Mouse (Mus musculus) liver, embryonic 16.5 days (tissue): ENCODE measurements at regions not wholly inside any gene's neighbourhood (a gene's known extent, or its start where the extent isn't known, plus 50 kb on each side); places are given as distances from the start of the nearest gene placed in this dataset.

Source experiments
- ATAC-seq: fragments of 200-750 bp; cut with Nextera tagmentation; 2 replicates; pipeline ENCODE4 v1.8.0; 2017; ENCODE audit warnings: low read depth, mild to moderate bottlenecking, moderate number of reproducible peaks, moderate library complexity
- H3K27ac ChIP-seq: fragments of 300-500 bp; sonication (generic); 2 replicates; pipeline ENCODE4 v1.5.1; 2014; ENCODE audit warnings: mild to moderate bottlenecking, low read length
- H3K27me3 ChIP-seq: fragments of 300-500 bp; sonication (generic); 2 replicates; pipeline ENCODE4 v1.6.1; 2014; ENCODE audit warnings: low read depth, low read length, mixed read lengths; ENCODE audit not compliant: control insufficient read depth, insufficient read depth
- H3K36me3 ChIP-seq: fragments of 300-500 bp; sonication (generic); 2 replicates; pipeline ENCODE4 v1.6.1; 2014; ENCODE audit warnings: mild to moderate bottlenecking; ENCODE audit not compliant: control insufficient read depth, insufficient read depth
- H3K4me1 ChIP-seq: fragments of 300-500 bp; sonication (generic); 2 replicates; pipeline ENCODE4 v1.6.1; 2014; ENCODE audit warnings: low read depth, low read length, mixed read lengths; ENCODE audit not compliant: control insufficient read depth
- H3K4me2 ChIP-seq: fragments of 300-500 bp; sonication (generic); 2 replicates; pipeline ENCODE4 v1.6.1; 2014; ENCODE audit warnings: low read depth, low read length, mixed read lengths
- H3K4me3 ChIP-seq: fragments of 300-500 bp; sonication (generic); 2 replicates; pipeline ENCODE4 v1.5.1; 2014; ENCODE audit warnings: low read depth, mild to moderate bottlenecking, low read length
- H3K9ac ChIP-seq: fragments of 300-500 bp; sonication (generic); 2 replicates; pipeline ENCODE4 v1.6.1; 2014; ENCODE audit warnings: low read depth, low read length
- H3K9me3 ChIP-seq: fragments of 300-500 bp; sonication (generic); replicated peaks from 2 replicates; pipeline ENCODE4 v1.6.1; 2016; ENCODE audit warnings: low read length; ENCODE audit not compliant: control insufficient read depth
- WGBS: fragments of 180-500 bp; shearing (Covaris S2); extraction: QIAGEN DNeasy Blood & Tissue Kit; methylation state at CpG from one replicate; pipeline ENCODE4 v1.1.7; 2014; ENCODE audit not compliant: insufficient replicate concordance; 5-methylcytosine and 5-hydroxymethylcytosine counted together

DNA sequence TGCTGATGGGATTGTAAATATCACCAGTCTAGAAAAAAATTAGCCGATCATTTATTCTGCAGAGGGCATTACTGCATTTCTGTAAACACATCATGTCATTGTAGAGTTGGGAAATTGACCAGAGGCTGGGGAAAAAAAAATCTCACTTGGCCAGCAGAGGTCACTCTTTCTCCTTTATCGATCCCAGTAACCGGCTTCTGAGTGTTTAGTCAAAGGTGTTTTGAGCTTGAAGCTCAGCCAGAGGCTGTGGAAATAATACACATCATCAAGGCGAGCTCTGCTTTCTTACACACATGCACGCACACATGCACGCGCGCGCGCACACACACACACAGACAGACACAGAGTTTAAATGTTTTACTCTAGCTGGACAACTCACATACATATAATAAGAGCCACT is 106.5 kb downstream of the Slc4a3 start:
- H3K4me3 ChIP-seq: no peak overlapping the region
- no peak overlapping the region for H3K4me2 ChIP-seq
- no peaks in the 10 kb centered on the region for H3K36me3 ChIP-seq
- no peak overlapping the region for H3K27ac ChIP-seq
- ATAC-seq: no peak
- H3K27me3 ChIP-seq: no peaks in the 10 kb centered on the region
- no peaks in the 10 kb centered on the region for H3K4me1 ChIP-seq
- 21% methylated on average over 10 of the region's 10 CpGs for WGBS
- no peak overlapping the region for H3K9ac ChIP-seq
- no peaks in the 10 kb centered on the region for H3K9me3 ChIP-seq

DNA sequence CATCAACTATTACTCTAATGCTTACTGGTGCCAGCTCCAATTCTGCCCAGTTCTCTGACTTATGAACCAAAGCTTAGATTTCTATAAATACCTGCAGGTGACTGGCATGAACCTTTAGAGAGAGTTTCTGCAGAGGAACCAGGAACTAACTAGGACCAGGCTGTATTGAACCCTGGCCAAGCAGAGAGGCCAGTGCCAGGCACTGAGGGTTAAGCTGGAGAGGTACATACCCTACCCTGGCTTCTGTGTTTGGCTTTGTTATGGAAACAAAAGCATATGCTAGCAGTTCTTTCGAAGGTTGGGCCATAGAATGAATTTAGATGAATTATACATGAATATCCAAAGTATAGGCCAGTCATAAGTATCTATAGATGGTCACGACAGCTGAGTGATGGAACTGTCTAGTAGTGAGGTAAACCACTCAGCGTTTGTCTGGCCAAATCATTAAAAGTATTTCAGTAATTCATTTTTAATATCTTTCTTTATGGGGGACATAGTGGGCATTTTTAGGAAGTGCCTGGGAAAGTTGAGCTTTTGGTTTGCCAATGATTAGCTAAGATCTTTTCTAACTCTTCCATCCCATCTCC is 107.0 kb downstream of the Slc4a3 start:
- 46% methylated on average over 3 of the region's 3 CpGs for WGBS
- H3K4me3 ChIP-seq: no peak overlapping the region
- no peak overlapping the region for H3K4me2 ChIP-seq
- no peak overlapping the region for H3K27ac ChIP-seq
- no peak overlapping the region for H3K9ac ChIP-seq
- H3K27me3 ChIP-seq: no peaks in the 10 kb centered on the region
- no peaks in the 10 kb centered on the region for H3K9me3 ChIP-seq
- H3K4me1 ChIP-seq: no peaks in the 10 kb centered on the region
- no peak for ATAC-seq
- no peaks in the 10 kb centered on the region for H3K36me3 ChIP-seq

DNA sequence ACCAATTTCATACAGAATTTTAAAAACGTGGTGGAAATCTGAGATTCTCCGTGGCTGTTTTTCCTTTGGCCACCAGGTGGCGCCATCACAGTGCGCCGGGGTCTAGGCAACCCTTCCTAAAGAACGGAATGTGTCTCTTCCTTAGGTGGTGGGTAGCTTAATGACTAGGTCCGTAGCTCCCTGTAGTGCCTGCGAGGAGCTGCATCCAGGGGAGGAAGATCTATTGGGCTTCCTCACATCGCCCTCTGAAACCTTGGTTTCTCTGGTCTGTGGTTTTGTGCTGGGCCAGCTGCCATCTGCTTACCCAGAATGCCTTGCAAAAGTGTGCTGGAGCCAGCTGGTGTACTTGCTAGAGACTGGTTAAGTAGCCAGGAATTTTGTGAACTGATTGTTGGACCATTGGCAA is 107.6 kb downstream of the Slc4a3 start:
- no peak for ATAC-seq
- Histone ChIP-seq H3K4me1 (no peaks in the 10 kb centered on the region), H3K27me3 (no peaks in the 10 kb centered on the region), H3K4me3 (no peak overlapping the region), H3K9ac (no peak overlapping the region), H3K27ac (no peak overlapping the region), H3K36me3 (no peaks in the 10 kb centered on the region), H3K4me2 (no peak overlapping the region), H3K9me3 (no peaks in the 10 kb centered on the region)
- WGBS: 4% methylated on average over 9 of the region's 9 CpGs

DNA sequence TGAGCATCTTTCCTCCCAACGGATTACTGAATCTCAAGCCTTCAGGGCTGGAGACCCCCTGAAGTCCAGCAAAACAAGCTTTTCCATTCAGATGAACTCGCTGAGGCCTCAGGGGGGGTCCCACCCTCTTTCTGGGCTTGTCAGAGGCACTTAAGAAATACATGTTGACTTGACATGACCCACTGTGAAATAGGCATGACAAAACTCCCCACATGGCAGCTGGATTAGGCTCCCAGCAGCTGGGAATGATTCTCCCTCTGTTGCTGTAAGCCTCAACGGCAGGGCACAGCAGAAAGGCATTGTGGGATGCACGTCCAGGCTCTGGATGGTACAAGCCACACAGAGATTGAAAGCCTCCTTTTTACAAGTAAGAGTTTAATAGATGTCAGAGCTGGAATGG is 110.5 kb downstream of the Slc4a3 start:
- ATAC-seq: no peak
- no peaks in the 10 kb centered on the region for H3K27me3 ChIP-seq
- H3K9ac ChIP-seq: no peak overlapping the region
- no peaks in the 10 kb centered on the region for H3K4me1 ChIP-seq
- H3K9me3 ChIP-seq: no peaks in the 10 kb centered on the region
- 64% methylated on average over 4 of the region's 4 CpGs for WGBS
- no peak overlapping the region for H3K27ac ChIP-seq
- no peak overlapping the region for H3K4me2 ChIP-seq
- no peak overlapping the region for H3K4me3 ChIP-seq
- H3K36me3 ChIP-seq: no peaks in the 10 kb centered on the region

DNA sequence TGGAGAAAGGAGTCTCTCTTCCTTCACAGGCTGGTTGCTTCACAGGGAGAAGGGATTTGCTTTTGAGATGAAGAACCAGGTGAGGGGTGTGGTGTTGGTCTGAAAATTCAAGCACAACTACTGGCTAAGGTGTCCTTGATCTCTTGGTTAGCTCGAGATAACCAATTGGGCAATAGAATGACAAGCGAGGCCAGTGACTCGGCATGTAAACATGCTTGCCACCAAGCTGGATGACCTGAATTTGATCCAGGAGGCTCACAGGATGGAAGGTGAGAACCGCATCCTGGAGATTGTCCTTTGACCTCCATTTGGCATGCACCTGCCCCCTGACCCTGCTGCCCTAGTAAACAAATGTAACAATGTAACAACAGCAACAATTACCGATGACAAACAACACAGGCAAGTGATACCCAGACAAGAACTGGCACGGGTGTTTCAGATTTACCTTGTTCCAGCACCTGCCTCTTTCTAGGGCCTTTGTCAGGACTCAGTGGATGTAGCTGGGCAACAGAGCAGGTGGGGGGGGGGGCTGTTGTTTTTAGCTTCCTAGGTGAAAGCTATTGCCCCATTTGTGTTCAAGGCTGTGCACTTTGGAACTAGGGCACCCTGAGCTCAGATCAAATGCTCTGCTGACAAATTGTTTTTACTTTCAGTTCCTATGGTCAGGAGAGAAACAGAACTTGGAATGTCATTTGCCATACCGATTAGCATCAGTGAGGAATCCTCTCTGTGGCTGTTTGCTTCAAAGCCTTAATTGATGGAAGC is 114.5 kb downstream of the Slc4a3 start:
- ATAC-seq: peak; percentile 45
- WGBS: 45% methylated on average over 7 of the region's 7 CpGs

DNA sequence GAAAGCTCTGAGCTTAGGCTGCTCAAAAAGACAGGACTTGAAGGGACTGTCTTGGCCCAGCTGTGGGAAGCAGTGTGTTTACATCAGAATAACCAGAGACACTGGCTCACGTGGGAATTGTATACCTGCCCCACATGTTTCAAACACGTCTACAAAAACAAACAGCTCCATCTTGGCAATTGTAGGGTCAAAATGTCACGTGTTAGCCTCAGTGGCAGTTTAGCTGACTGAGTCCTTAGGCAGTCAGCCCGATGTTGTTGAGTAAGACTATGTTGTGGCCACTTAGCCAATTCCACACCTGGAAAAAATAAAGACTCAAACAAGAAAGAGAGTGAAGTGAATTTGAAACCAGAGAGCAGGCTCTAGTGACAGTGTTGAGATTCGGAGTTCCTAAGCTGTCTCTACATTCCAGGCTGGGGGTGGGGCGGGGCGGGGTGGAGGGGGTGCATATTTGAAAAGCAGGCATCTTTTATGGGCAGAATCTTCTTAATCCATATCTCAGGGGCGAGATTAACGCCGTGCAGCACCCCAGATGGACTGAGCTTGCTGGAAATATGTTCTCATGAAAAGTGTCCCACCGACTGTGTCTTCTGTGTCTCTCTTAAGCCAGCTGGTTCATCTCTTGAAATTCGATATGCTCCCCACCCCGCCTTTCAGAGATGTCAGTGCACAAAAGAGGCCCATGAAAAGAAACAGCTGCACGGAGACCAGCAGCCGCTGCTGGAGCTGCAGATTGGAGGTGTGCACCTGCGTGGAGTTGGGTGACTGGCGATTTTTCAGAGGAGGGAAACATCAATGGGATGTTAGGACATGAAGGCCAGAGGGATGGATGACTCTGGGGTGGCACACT is 116.3 kb downstream of the Slc4a3 start:
- Histone ChIP-seq H3K27ac (no peak overlapping the region), H3K9ac (no peak overlapping the region), H3K9me3 (no peaks in the 10 kb centered on the region), H3K27me3 (no peaks in the 10 kb centered on the region), H3K4me2 (no peak overlapping the region), H3K36me3 (no peaks in the 10 kb centered on the region), H3K4me3 (no peak overlapping the region), H3K4me1 (no peaks in the 10 kb centered on the region)
- 36% methylated on average over 17 of the region's 17 CpGs for WGBS
- no peak for ATAC-seq

More for the DNA sequence above, 114.5 kb downstream of the Slc4a3 start:
- H3K4me2 ChIP-seq: no peak overlapping the region
- H3K27ac ChIP-seq: no peak overlapping the region
- no peaks in the 10 kb centered on the region for H3K36me3 ChIP-seq
- no peaks in the 10 kb centered on the region for H3K27me3 ChIP-seq
- no peaks in the 10 kb centered on the region for H3K4me1 ChIP-seq
- no peak overlapping the region for H3K9ac ChIP-seq
- no peaks in the 10 kb centered on the region for H3K9me3 ChIP-seq
- no peak overlapping the region for H3K4me3 ChIP-seq

DNA sequence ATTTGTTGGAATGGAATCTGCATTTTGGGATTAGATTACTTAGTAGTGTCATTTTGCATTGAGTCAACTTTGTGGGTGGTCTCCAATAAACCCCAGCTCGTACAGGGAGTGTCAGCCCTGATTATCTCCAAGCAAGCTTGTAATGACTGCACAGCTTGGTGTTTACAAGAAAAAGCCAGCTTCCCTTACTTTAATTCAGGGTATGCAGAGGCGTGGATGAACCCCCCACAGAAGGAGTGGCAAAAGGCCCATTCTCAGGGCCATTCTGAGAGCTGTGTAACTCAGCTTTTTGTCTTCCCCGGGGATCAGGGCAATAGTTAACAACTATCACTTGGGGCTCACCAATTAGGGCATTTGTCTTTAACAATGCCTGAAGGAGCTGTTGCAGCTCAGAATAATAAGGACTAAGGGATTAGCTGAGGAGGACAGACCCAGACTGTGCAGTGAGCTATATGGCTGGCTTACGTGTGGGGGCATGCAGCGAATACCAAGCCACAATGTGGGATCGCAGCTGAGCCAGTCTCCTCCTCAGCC is 121.7 kb downstream of the Slc4a3 start:
- ATAC-seq: no peak
- Histone ChIP-seq H3K9me3 (no peaks in the 10 kb centered on the region), H3K27me3 (no peaks in the 10 kb centered on the region), H3K4me2 (no peak overlapping the region), H3K9ac (no peak overlapping the region), H3K36me3 (no peaks in the 10 kb centered on the region), H3K4me1 (no peaks in the 10 kb centered on the region), H3K27ac (no peak overlapping the region), H3K4me3 (no peak overlapping the region)
- WGBS: 65% methylated on average over 6 of the region's 6 CpGs

DNA sequence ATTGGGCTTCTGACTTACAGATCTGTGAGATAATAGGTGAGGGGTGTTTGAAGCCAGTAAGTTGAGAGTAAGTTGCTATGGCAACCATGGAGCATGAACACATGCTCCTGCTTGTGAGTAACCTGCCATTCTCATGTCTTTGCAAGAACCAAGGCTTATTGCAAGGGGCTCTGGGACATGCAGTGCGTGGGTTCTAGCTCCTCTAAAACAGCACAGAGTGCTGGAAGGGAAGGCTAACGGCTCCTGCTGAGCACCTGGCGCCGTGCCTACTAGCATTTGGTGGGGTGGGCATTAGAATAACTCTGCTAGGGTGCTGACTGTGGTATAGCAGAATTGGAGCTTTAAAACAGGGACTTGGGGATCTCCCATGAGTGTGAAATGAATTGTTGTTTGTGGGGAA is 130.2 kb downstream of the Slc4a3 start:
- no peak overlapping the region for H3K4me3 ChIP-seq
- H3K4me1 ChIP-seq: no peaks in the 10 kb centered on the region
- no peak overlapping the region for H3K4me2 ChIP-seq
- H3K36me3 ChIP-seq: no peaks in the 10 kb centered on the region
- no peaks in the 10 kb centered on the region for H3K27me3 ChIP-seq
- no peak for ATAC-seq
- 72% methylated on average over 4 of the region's 4 CpGs for WGBS
- no peak overlapping the region for H3K27ac ChIP-seq
- no peaks in the 10 kb centered on the region; the same call in 1 of the 2 replicates for H3K9me3 ChIP-seq
- H3K9ac ChIP-seq: no peak overlapping the region
